Mouse (Mus musculus): Measurements from ENCODE around the gene Zscan10. TPM values are rescaled to one million over a fixed set of nuclear protein-coding genes. Genes with fewer than 3 reads are reported as not detected.

The Zscan10 gene
- polyA plus RNA-seq, 1 experiment from 2014 or later, result not detected

- no peaks in the 10 kb centered on the region for H3K36me3 ChIP-seq (ENCODE audit: control insufficient read depth, insufficient read depth, low read length)
- no peaks in the 10 kb centered on the region for H3K9me3 ChIP-seq (ENCODE audit: control insufficient read depth, low read length)
- H3K4me2 ChIP-seq (ENCODE audit: low read depth), result no peak overlapping the region
- H3K4me3 ChIP-seq (ENCODE audit: low read depth, low read length), result no peak overlapping the region
- no peaks in the 10 kb centered on the region for H3K27me3 ChIP-seq (ENCODE audit: control insufficient read depth, insufficient read depth, low read length)
- no peak for ATAC-seq (ENCODE audit: insufficient read depth, low FRiP score, low TSS enrichment)
- DNase-seq (ENCODE audit: low spot score), result no peak
- no peaks in the 10 kb centered on the region for H3K4me1 ChIP-seq (ENCODE audit: control insufficient read depth, insufficient read depth, low read length)
- no peak overlapping the region for H3K9ac ChIP-seq (ENCODE audit: low read length)
- no peak overlapping the region for H3K27ac ChIP-seq (ENCODE audit: low read depth, low read length)
- WGBS, result 81% methylated on average over 7 of the region's 7 CpGs
Measured at GRCm38 (mm10) chr17:23620351-23620750, 19.7 kb downstream of the Zscan10 start.

- 35% methylated on average over 7 of the region's 7 CpGs for WGBS
- H3K9ac ChIP-seq (ENCODE audit: low read length), result no peak overlapping the region
- no peaks in the 10 kb centered on the region for H3K36me3 ChIP-seq (ENCODE audit: control insufficient read depth, insufficient read depth, low read length)
- no peak overlapping the region for H3K4me3 ChIP-seq (ENCODE audit: low read depth, low read length)
- no peaks in the 10 kb centered on the region for H3K9me3 ChIP-seq (ENCODE audit: control insufficient read depth, low read length)
- H3K27ac ChIP-seq (ENCODE audit: low read depth, low read length), result no peak overlapping the region
- no peaks in the 10 kb centered on the region for H3K4me1 ChIP-seq (ENCODE audit: control insufficient read depth, insufficient read depth, low read length)
- no peak overlapping the region for H3K4me2 ChIP-seq (ENCODE audit: low read depth)
- DNase-seq (ENCODE audit: low spot score) (no peak), ATAC-seq (ENCODE audit: insufficient read depth, low FRiP score, low TSS enrichment) (no peak)
- no peaks in the 10 kb centered on the region for H3K27me3 ChIP-seq (ENCODE audit: control insufficient read depth, insufficient read depth, low read length)
Measured at GRCm38 (mm10) chr17:23627813-23628212, 27.2 kb downstream of the Zscan10 start.

- no peaks in the 10 kb centered on the region for H3K9me3 ChIP-seq (ENCODE audit: control insufficient read depth, low read length)
- DNase-seq (ENCODE audit: low spot score) (peak; percentile 81), ATAC-seq (ENCODE audit: insufficient read depth, low FRiP score, low TSS enrichment) (peak; percentile 85)
- H3K27me3 ChIP-seq (ENCODE audit: control insufficient read depth, insufficient read depth, low read length), result no peaks in the 10 kb centered on the region
- no peak overlapping the region for H3K27ac ChIP-seq (ENCODE audit: low read depth, low read length)
- H3K4me3 ChIP-seq (ENCODE audit: low read depth, low read length), result peak overlapping the region; percentile 12; the same call in 1 of the 2 replicates
- no peaks in the 10 kb centered on the region for H3K4me1 ChIP-seq (ENCODE audit: control insufficient read depth, insufficient read depth, low read length)
- 18% methylated on average over 22 of the region's 22 CpGs for WGBS
- H3K36me3 ChIP-seq (ENCODE audit: control insufficient read depth, insufficient read depth, low read length), result no peaks in the 10 kb centered on the region
- no peak overlapping the region; the same call in 1 of the 2 replicates for H3K9ac ChIP-seq (ENCODE audit: low read length)
- peak overlapping the region; percentile 34 for H3K4me2 ChIP-seq (ENCODE audit: low read depth)
Measured at GRCm38 (mm10) chr17:23630195-23631020, 29.8 kb downstream of the Zscan10 start.

GRCm38 (mm10) chr17:23631241-23631640 lies 30.6 kb downstream of the Zscan10 start:
- no peak for ATAC-seq (ENCODE audit: insufficient read depth, low FRiP score, low TSS enrichment)
- Histone ChIP-seq H3K4me2 (ENCODE audit: low read depth) (no peak overlapping the region), H3K27me3 (ENCODE audit: control insufficient read depth, insufficient read depth, low read length) (no peaks in the 10 kb centered on the region), H3K27ac (ENCODE audit: low read depth, low read length) (no peak overlapping the region), H3K9ac (ENCODE audit: low read length) (no peak overlapping the region), H3K36me3 (ENCODE audit: control insufficient read depth, insufficient read depth, low read length) (no peaks in the 10 kb centered on the region), H3K9me3 (ENCODE audit: control insufficient read depth, low read length) (no peaks in the 10 kb centered on the region), H3K4me1 (ENCODE audit: control insufficient read depth, insufficient read depth, low read length) (no peaks in the 10 kb centered on the region), H3K4me3 (ENCODE audit: low read depth, low read length) (no peak overlapping the region)
- 82% methylated on average over 8 of the region's 8 CpGs for WGBS
- DNase-seq (ENCODE audit: low spot score), result no peak

GRCm38 (mm10) chr17:23644613-23645495 lies 44.2 kb downstream of the Zscan10 start, which contains the start of gene Mmp25:
Gene Mmp25, minus strand, starts transcription at chr17:23645277.
- Histone ChIP-seq H3K27ac (ENCODE audit: low read depth, low read length) (no peak within 1 kb of the TSS), H3K4me3 (ENCODE audit: low read depth, low read length) (peak within 1 kb of the TSS; percentile 38), H3K9me3 (ENCODE audit: control insufficient read depth, low read length) (no peaks in the 10 kb centered on the region), H3K36me3 (ENCODE audit: control insufficient read depth, insufficient read depth, low read length) (no peaks in the 10 kb centered on the region), H3K27me3 (ENCODE audit: control insufficient read depth, insufficient read depth, low read length) (peaks cover 15% of the 10 kb centered on the region), H3K4me1 (ENCODE audit: control insufficient read depth, insufficient read depth, low read length) (peaks cover 3% of the 10 kb centered on the region; the same call in 1 of the 2 replicates), H3K9ac (ENCODE audit: low read length) (peak within 1 kb of the TSS; percentile 37), H3K4me2 (ENCODE audit: low read depth) (peak within 1 kb of the TSS; percentile 68)
- DNase-seq (ENCODE audit: low spot score), result peak; percentile 45
- ATAC-seq (ENCODE audit: insufficient read depth, low FRiP score, low TSS enrichment), result peak; percentile 38; the same call in 1 of the 2 replicates
- WGBS, result under 1% methylated on average over 57 of the region's 58 CpGs

GRCm38 (mm10) chr17:23645894-23646293 lies 45.2 kb downstream of the Zscan10 start:
- Histone ChIP-seq H3K27ac (ENCODE audit: low read depth, low read length) (no peak overlapping the region), H3K4me2 (ENCODE audit: low read depth) (no peak overlapping the region), H3K9me3 (ENCODE audit: control insufficient read depth, low read length) (no peaks in the 10 kb centered on the region), H3K27me3 (ENCODE audit: control insufficient read depth, insufficient read depth, low read length) (peaks cover 15% of the 10 kb centered on the region), H3K4me3 (ENCODE audit: low read depth, low read length) (no peak overlapping the region), H3K4me1 (ENCODE audit: control insufficient read depth, insufficient read depth, low read length) (peaks cover 3% of the 10 kb centered on the region; the same call in 1 of the 2 replicates), H3K36me3 (ENCODE audit: control insufficient read depth, insufficient read depth, low read length) (no peaks in the 10 kb centered on the region), H3K9ac (ENCODE audit: low read length) (no peak overlapping the region)
- 39% methylated on average over 10 of the region's 10 CpGs for WGBS
- no peak for ATAC-seq (ENCODE audit: insufficient read depth, low FRiP score, low TSS enrichment)
- no peak for DNase-seq (ENCODE audit: low spot score)

- WGBS, result 84% methylated on average over 6 of the region's 6 CpGs
- H3K36me3 ChIP-seq (ENCODE audit: control insufficient read depth, insufficient read depth, low read length), result no peaks in the 10 kb centered on the region
- no peak overlapping the region for H3K9ac ChIP-seq (ENCODE audit: low read length)
- H3K4me1 ChIP-seq (ENCODE audit: control insufficient read depth, insufficient read depth, low read length), result no peaks in the 10 kb centered on the region
- H3K9me3 ChIP-seq (ENCODE audit: control insufficient read depth, low read length), result no peaks in the 10 kb centered on the region
- H3K4me3 ChIP-seq (ENCODE audit: low read depth, low read length), result no peak overlapping the region
- no peaks in the 10 kb centered on the region for H3K27me3 ChIP-seq (ENCODE audit: control insufficient read depth, insufficient read depth, low read length)
- no peak overlapping the region for H3K27ac ChIP-seq (ENCODE audit: low read depth, low read length)
- no peak for ATAC-seq (ENCODE audit: insufficient read depth, low FRiP score, low TSS enrichment)
- H3K4me2 ChIP-seq (ENCODE audit: low read depth), result no peak overlapping the region
- no peak for DNase-seq (ENCODE audit: low spot score)
Measured at GRCm38 (mm10) chr17:23651363-23651762, 50.7 kb downstream of the Zscan10 start.

- no peaks in the 10 kb centered on the region for H3K36me3 ChIP-seq (ENCODE audit: control insufficient read depth, insufficient read depth, low read length)
- H3K9me3 ChIP-seq (ENCODE audit: control insufficient read depth, low read length), result no peaks in the 10 kb centered on the region
- no peaks in the 10 kb centered on the region for H3K4me1 ChIP-seq (ENCODE audit: control insufficient read depth, insufficient read depth, low read length)
- DNase-seq (ENCODE audit: low spot score), result no peak
- H3K27ac ChIP-seq (ENCODE audit: low read depth, low read length), result no peak overlapping the region
- WGBS, result 85% methylated on average over 1 of the region's 2 CpGs
- H3K4me2 ChIP-seq (ENCODE audit: low read depth), result no peak overlapping the region
- ATAC-seq (ENCODE audit: insufficient read depth, low FRiP score, low TSS enrichment), result no peak
- H3K9ac ChIP-seq (ENCODE audit: low read length), result no peak overlapping the region
- no peak overlapping the region for H3K4me3 ChIP-seq (ENCODE audit: low read depth, low read length)
- H3K27me3 ChIP-seq (ENCODE audit: control insufficient read depth, insufficient read depth, low read length), result no peaks in the 10 kb centered on the region
Measured at GRCm38 (mm10) chr17:23653324-23653723, 52.7 kb downstream of the Zscan10 start.

All from neural tube, embryonic 11.5 days (tissue).